Mouse (Mus musculus) fat pad, adult 2 months (tissue): ENCODE measurements around the gene Ckap2l.

Source experiments
- DNase-seq: peaks from one replicate; pipeline ENCODE4 v3.0.0-alpha.2; 2011; ENCODE audit warnings: low read depth, low spot score; ENCODE audit errors: extremely low read depth

Ckap2l gene

DNA sequence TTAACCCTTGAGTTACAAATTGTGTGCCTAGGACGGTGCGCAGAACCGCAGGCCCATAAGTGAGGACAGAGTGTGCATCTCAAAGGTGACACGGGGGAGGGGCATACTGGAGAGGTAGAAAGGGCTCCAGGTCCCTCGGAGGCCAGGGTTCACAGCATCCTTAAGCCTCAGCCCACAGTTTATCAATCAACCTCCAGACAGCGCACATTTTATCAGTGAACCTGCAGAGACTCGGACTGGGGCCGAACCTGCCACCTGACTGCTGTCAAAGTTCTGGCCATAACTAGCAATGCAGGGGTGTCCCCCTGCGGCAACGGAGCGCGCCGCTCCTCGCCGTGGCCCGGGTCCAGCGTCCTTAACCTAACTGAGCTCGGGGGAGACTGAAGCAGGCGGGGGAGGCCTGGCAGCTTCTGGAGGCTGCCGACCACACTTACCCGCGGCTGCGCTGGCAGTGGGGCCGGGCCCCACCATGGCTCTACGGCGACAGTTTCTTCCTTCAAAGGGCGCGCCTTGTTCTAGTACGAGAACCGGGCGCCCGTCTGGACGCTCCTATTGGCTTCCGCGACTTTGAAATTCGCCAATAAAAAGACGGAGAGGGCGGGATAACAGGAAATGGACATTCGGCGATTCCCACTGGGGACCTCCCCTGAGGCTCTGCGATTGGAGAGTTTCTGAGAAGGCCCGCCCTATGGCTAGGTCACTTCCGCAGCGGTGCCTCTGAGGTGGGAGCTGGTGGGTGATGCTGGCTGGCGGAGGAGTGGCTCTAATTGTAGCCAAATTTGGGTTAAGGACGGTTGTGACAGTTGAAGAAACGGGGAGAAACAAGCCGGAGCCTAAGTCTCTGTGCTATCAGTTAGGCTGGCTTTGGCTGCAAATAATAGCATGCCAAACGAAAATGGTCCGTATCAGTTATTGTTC lies at the start of gene Ckap2l:
Gene Ckap2l (minus strand): TSS at position 542 of the 918 bp plus-strand sequence.
- DNase-seq: peak; percentile 81

DNA sequence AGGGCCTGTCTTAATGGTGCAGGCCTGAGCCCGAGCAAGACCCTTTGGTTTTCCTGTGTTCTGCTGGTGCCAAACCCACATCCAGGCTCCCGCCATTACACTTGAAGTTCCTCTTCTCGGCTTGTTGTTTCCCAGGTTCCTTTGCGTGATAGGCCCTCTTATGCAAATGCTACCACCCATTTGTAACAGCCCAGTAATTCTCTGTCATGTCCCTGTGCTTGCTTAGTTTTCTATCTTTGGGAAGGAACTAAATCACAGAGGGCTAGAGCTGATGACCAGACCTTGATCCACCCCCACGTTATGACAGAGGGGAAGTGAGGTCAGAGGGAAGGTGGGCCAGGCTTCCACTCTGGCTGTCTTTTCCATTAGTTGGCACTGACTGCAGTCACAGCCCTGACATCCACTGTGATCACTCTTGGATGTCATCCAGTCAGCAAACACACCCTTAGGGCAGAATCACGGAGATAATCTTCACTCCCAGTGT lies 41.2 kb upstream of the Ckap2l start:
- no peak for DNase-seq

DNA sequence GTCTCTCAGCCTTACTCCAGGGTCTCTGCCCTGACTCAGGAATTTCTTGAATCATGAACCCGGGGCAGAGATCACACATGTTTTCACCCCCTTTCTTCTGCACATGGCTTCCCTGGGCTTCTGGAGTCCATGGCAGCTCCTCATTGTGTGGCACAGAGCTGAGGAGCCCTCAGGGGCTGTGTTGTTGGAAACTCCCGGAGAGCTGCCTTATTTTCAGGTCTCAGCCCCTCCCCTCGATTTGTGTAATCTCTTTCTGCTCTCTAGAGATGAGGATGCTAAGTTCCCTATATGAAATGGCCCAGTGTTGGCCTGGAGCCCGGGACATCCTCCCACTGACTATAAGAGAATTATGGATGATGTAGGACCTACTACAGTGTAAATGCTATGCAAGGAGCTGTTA lies 36.5 kb upstream of the Ckap2l start:
- DNase-seq: no peak

DNA sequence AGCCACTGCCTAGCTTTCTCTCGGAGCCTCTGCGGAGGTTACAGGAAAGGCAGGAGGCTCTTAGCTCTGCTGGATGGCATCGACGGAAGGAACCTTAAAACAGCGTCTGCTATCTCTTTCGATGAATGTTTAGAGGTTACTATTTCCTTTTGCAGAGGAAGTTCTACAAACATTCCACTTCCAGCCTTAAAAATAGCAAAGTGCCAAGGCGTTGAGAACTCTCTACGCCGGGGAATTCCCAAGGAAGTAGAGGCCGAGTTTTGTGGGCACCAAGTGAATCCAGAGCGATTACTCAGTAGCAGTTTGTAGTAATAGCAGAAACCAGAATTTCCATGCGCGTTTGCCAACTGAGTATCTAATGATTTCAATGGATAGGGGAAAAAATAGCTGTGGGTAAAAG lies 33.5 kb upstream of the Ckap2l start:
- DNase-seq: no peak

DNA sequence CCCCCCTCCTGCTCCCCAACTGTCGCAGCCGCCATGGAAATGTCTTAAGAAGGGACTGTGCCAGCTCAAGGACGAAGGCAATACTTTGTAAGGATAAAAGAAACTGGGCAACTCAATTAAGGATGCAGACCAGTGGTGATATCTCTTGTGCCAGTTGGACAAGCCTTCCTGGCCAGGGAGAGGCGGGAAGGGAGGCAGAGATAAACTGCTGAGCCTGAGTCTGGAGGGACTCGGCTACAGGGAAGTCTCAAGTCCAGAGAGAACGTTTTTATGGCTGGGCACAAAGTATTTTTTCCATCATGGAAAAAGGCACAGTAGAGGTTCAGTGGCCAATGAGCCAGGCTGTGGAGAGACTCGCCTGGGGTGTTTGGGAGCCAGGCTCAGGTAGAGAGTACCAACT lies 33.0 kb upstream of the Ckap2l start:
- no peak for DNase-seq

DNA sequence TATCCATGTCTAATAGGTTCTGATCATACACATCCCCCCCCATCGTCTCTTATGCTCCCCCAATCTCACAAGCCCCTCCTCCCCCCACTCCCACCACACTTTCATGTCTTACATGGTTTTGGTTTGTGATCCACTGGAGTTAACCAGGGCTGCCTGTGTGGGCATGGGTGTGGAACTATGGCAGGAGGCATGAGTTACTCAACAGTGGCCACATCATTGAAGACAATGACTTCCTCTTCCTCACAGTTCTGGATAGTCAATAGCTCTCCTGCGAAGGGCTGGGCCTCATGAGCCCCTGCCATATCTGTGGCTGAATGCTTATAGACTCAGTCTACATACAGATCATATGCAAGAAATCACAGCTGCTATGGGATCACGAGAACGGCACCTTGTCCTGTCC lies 31.2 kb upstream of the Ckap2l start:
- DNase-seq: no peak

DNA sequence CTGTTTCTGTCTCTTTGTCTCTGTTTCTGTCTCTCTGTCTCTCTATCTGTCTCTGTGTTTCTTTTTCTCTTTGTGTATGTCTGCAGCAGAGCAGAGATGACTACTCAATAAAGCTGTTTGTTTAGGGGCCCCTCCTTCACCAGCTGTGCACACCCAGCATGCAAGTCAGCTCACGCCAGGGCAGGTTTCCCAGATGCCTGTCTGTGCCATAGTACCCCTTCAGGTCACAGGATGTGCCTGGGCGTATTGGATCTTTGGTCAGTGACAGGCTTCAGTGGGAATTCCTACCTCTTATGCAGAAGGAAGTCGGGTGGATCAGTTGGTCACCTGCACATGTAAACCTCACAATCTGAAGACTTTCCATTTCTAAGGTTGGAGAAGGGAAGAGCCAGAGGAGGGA lies 27.2 kb upstream of the Ckap2l start:
- no peak for DNase-seq

DNA sequence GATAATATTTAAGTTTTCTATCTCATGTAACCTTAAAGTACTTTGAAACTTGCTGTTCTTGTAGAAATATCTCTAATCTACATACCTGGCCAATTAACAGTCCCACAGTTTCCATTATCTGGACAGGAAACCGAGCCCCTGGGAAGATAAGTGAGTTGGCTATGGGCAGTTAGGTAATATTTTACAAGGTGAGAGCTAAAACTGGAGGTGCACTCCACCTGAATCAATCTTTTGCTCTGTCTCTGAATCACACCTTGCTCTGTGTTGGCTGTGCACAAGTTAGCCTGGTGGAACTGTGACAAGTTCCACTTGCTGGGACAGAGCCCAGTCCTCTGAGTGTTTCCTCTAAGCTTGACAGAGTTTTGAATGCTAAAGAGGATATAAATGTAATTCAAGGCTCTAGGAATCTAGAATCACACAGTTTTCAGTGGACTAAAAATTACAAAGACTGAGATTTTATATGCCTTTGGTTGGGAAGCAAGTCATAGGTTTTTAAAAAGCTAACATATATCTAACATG lies 25.2 kb upstream of the Ckap2l start:
- no peak for DNase-seq

DNA sequence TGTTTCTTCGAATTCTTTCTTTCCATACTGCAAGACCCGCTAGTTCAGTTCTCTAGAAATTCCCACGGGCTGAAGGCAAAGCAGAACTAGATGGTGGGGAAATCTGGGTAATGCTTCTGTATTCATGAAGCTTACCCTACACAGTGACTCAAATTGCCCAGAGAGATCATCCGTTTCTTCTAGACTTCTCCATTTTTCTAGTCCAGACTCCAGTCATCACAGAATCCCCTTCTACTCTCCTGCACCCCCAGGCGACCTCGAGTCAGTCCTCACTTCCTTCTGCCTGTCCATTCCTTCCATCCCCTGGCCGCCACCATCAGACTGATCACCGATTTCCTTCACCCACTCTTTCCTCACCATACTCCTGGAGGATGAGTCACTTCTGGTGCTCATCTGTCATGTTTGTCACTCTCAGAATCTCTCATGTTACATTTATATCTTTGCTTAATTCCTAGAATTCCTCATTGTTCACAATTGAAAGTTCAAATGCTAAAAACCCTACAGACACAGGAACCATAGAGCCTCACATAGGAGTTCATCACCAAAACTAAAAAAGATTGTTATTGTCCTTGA lies 23.1 kb upstream of the Ckap2l start:
- DNase-seq: no peak

DNA sequence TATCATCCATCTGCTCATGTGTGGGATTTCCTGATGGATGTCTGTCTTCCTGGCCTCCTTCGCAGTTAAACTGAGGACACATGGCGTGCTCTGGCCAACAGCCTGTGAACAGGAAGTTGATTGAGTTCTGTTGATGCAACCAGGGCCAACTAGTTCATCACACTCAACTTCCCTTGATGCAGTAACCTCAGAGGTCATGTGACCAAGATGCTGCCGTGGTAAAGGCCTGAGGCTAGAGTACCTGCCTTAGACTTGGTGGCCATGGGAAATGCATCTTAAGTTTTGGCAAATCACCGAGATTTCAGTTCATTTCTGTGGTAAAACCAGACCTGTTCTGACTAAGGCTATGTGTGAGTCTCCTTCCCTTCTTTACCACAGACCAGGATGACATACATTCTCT lies 18.8 kb upstream of the Ckap2l start:
- no peak for DNase-seq

DNA sequence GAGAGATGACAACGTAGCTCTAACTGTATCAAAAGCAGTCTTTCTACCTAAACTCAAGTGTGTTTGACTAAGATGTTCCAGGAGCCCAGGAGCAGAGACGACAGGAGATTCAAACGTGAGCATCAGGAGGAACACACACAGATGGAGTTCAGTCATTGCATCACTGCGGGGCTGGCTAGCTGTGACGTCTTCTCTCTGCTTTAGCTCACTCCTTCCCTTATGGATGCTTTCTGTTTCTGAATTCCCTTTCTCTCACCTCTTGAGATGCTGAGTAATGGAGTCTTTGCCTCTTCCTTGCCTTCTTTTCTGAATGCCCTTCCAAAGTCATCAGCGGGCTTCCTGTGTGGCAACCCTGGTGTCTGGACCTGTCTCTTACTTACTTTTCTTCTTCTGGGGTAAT lies 17.9 kb upstream of the Ckap2l start:
- no peak for DNase-seq

DNA sequence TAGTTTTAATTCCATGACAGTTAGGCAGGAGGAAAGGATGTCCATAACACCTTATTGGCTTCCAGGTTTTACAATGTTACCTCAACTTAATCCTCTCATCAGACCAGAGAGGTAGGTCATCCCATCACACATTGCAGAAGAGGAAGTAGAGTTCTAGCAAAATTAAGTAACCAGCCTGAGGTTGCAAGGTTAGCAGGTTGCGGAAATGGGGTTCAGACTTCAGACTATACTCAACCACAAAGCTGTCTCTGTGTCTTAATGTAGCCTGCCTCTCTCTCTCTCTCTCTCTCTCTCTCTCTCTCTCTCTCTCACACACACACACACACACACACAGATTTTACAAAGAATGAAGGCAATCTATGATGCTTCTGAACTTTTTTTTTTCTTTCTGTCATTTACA lies 16.9 kb upstream of the Ckap2l start:
- DNase-seq: no peak

DNA sequence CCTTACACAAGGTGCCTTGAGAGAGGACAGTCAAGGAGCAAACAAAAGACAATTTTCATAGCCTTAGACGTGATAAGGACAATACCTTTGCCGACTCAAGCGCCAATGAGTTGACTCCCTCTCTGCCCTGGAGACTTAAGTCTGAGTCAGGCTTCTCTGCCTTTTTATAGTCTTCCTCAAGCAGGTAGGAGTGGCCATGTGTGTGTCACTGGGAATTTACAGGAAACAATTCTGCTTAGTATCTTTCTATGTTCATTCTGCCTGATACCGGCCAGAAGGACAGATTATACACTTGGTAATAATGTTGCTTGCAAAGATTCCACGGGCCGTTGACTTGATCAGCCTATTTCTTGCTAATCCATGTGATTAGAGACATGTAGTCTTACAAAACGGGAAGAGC lies 12.8 kb upstream of the Ckap2l start, which contains the start of gene Il1a:
Gene Il1a (minus strand): TSS at position 137 of the 400 bp plus-strand sequence.
- no peak for DNase-seq

DNA sequence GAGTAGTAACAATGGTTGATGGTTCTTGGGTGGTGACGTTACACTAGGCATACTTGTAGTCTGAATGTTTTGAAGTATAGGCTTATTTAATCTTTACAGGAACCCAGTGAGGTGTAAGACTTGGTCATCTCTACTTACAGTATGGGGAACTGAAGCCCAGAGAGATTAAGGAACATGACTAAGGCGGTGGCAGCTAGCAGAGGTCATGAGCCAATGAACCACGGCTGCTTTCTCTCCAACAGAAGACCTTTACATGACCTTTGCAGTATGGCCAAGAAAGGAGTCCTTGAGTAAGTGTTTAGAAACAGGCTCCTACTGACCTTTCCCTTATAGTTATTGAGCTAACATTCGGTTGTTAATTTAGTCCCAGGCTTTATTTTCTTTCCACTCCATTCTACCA lies 9.0 kb upstream of the Ckap2l start:
- no peak for DNase-seq

DNA sequence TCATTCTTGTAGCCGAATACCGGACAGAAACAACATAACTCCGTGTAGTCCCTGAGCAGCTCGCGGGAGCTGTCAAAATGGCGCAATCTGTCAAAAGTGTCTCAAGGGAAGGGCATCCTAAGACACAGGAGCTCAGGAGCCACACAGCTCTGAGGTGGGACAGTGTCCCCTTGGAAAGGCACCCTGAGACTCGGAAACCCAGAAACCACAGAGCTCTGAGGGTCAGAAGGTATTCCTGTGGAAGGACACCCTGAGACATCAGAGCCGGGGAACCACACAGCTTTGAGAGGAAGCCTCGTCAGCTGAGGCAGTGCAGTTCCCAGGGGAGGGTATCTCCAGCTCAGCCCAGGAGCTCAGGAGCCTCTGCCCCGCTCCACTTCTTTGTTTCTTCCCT lies 574 bp upstream of the Ckap2l start:
- DNase-seq: no peak

DNA sequence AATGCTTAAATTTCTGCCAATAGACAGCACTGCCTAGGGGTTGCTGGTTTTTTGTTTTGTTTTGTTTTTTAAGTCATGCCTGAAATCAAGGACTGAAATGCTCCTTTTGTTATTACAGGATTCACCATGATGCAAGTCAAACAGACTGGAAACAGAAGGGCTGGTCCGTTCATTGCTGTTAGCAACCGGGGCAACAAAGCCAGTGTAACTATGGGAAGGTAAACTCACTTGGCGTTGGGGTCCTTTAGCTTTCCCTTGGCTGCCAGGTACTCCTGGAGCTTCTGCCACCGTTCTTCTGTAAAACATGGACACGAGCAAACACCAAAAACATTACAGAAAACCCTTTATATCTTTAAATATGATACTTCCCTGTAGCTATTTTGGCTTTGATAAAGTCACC lies 926 bp downstream of the Ckap2l start:
- no peak for DNase-seq

DNA sequence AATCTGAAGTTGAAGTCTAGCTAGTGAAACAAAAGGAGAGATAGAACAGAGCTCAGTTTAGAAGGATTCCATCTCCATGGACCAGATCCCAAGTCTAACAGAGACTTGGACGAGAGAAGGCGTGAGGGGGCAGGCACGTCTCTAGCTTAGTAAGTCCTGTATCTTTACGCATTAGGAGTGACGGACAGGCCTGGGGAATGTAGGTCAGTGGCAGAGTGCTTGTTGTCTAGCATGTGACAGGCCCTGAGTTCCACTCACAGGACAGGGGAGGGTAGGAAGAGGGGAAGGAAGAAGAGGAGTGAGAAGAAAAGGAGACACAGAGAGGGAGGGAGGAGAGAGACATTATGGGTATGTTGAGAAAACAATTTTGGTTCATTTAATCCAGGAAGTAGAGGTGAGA lies 1.9 kb downstream of the Ckap2l start:
- DNase-seq: no peak

DNA sequence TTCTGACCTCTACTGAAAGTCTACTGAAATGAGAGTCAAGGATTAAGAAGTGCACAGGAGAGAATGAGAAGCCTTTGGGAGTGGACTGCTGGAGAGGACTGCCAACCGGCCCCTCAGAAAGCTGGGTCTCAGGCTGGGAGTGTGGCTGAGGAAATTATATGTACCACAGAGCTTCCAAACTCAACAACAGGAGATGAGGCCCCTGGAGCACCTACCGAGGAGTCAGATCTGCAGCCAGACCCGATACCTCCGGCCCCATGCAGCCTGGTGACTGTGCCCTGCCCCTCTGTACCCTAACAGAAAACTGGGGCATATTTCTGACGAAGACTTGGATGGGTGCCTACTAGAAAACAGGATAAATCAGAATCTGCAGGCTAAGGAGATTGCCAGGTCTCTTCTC lies 23.2 kb downstream of the Ckap2l start:
- DNase-seq: no peak

DNA sequence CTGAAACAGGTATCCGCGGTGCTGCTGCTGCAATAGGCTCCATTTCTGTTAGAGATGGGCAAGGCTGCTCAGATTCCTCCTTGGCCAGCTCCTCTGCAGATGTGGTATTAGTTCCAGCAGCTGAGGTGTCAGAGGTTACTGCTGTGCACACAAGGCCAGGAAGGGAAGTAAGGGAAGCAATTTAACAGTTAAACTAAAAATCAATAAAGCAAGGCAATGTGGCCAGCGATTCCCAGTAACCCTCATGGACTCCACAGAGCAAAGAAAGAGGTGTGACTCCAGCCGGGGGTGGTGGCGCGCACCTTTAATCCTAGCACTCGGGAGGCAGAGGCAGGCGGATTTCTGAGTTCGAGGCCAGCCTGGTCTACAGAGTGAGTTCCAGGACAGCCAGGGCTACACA lies 26.4 kb downstream of the Ckap2l start:
- no peak for DNase-seq

DNA sequence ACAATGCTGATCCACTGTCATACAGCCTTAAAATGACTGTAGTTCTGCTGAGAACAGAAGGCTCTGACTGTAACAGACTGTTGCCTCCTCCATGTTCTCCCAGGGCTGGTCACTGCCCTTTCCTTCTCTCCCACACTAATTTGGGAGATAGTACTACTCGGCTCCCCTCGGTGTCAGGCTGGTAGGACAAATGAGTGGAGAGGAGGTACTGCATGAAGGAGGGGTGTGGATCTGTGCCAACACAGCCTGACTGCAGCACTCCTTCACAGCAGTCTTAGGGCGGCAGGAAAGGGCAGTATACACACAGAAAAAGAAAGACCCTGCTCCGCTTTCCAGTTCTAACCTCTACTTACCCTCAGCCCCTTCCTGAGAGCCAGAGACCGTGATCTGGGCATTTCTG lies 27.0 kb downstream of the Ckap2l start:
- no peak for DNase-seq

DNA sequence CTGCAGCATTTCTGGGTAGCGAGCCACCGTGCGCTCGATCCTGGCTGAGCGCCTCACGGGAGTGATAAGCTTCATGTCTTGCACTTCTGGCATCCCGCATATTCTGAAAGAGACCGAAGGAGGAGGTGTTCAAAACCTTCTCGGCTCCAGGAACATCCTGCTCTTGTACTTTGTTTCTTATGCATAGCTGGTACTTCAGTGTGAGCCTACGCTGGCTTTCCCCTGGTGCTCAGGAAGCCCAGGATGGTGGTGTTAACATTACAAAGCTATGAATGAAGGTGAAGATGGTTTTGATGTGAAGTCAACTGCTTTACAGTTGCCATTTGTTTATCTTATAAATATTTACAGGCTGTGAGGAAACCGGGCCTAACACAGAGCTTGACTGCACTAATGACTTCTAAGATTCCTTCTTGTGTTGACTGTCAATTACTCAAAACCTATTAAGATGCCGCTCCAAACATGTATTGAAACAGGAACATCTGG lies 27.8 kb downstream of the Ckap2l start:
- no peak for DNase-seq

DNA sequence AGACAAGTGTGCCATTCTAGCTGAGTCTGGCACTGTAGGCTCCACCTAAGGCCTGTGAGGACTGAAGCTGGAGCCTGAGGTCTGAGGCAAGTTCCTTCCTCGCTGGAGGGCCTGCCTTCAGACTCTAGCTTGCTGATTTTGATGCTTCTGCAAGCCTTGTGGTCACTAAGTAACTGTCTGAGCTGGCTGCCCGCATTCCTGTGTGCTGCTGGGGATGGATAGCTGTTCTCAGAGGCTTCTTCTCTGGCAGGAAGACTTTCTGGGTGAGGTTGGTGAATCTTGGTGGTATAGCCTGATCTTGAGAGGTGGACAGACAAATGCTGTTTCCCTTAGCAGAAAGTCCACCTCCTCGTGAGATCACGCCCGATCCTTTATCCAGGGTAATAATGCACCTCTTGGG lies 29.3 kb downstream of the Ckap2l start:
- no peak for DNase-seq
